Mouse (Mus musculus): ENCODE results near the gene Cox6b2.

DNA sequence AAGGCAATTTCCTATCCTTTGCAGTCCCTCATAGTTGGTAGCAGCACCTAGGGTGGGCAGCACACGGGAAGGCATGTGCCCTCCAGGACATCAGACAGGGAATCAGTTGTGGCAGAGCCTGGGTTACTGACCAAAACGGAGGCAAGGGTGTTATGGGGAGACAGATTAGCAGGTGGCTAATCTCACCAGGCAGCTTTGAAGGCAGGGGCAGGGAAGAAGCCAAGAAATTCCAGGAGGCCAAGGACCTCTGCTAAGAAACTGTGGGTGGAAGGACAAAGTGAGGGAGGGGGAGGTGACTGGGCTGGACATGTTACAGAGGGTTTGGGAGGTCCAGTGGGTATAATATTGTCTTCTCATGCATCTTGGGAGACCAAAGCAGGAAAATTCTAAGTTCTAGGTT, 9.5 kb downstream of the Cox6b2 start:
- TF ChIP-seq POLR2A (IDR thresholded peaks at IDR 0.05; ENCODE audit: low read depth, low read length): no peak
- TF ChIP-seq CTCF (IDR thresholded peaks at IDR 0.05; ENCODE audit: borderline replicate concordance, insufficient read depth, low read length): no peak
